Mouse (Mus musculus) cerebellum, adult 2 months (tissue): ENCODE data around the gene Xpo4. TPM values are rescaled to one million over a fixed set of nuclear protein-coding genes. Genes with fewer than 3 reads are reported as not detected.
A peak's percentile ranks its signal among the peaks of the same experiment; 100 is the strongest.

ENCODE experiments used
- DNase-seq, 2 experiments: peaks; one replicate each; pipeline ENCODE4 v3.0.0; 2021
- H3K27ac ChIP-seq: fragments of 200-500 bp; 2 replicates; pipeline ENCODE4 v1.5.1; 2012; ENCODE audit warnings: low read length, control low read depth, inconsistent platforms; ENCODE audit not compliant: insufficient read depth
- H3K27me3 ChIP-seq: fragments of 200-500 bp; 2 replicates; pipeline ENCODE4 v1.6.1; 2012; ENCODE audit warnings: inconsistent platforms, mild to moderate bottlenecking, low read length, moderate library complexity; ENCODE audit not compliant: control insufficient read depth, insufficient read depth
- H3K4me1 ChIP-seq: fragments of 200-500 bp; 2 replicates; pipeline ENCODE4 v1.6.1; 2011; ENCODE audit warnings: low read length; ENCODE audit not compliant: control insufficient read depth, insufficient read depth
- H3K4me3 ChIP-seq: fragments of 200-500 bp; replicated peaks from 2 replicates; pipeline ENCODE3; 2011; ENCODE audit warnings: mild to moderate bottlenecking, low read depth, low read length, control low read depth; ENCODE audit not compliant: insufficient read depth
- CTCF ChIP-seq: fragments of 200-500 bp; IDR thresholded peaks from 2 replicates; pipeline ENCODE4 v1.5.1; 2011; ENCODE audit warnings: low read depth, mild to moderate bottlenecking, control low read depth, low read length, moderate library complexity, borderline replicate concordance; ENCODE audit not compliant: insufficient read depth
- POLR2A ChIP-seq: fragments of 200-500 bp; IDR thresholded peaks from 2 replicates; pipeline ENCODE4 v1.6.1; 2011; ENCODE audit warnings: low read length, control low read depth, borderline replicate concordance; ENCODE audit not compliant: insufficient read depth
- WGBS: fragments of 180-500 bp; shearing (Covaris S2); methylation state at CpG from one replicate; pipeline ENCODE4 v1.1.7; 2018; 5-methylcytosine and 5-hydroxymethylcytosine counted together
- polyA plus RNA-seq: library from polyadenylated mRNA; depleted of rRNA; stranded (reverse); fragments of >200 nt; gene quantifications from 2 replicates; pipeline ENCODE4 v1.2.3, GENCODE M21; 2012

The Xpo4 gene
- polyA plus RNA-seq, 1 experiment: 9.1 TPM

DNA sequence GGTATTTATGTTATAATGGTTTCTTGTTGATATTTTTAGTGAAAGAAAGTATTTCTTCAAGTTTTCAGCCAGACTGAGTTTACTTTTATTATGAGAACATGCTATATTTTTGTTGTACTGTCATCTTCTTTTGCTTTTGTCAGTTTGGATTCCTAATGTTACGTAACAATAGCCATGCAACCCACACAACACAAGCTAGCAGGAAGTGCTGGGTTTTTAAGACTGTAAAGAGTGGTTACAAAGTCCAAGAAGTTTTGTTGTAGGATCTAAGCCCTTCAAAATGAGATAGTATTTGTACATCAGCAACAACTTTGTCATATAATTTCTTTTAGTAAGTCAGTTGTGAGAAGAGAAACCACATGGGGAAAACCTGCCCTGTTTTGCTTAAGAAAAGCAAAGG lies 47.6 kb downstream of the Xpo4 start:
- peaks cover 8% of the 10 kb centered on the region; the same call in 1 of the 2 replicates for H3K4me1 ChIP-seq
- H3K27me3 ChIP-seq: no peaks in the 10 kb centered on the region
- 98% methylated on average over 1 of the region's 1 CpGs for WGBS
- H3K4me3 ChIP-seq: no peak overlapping the region
- no peak overlapping the region for H3K27ac ChIP-seq
- DNase-seq: no peak
- TF ChIP-seq CTCF (no peak), POLR2A (no peak)

DNA sequence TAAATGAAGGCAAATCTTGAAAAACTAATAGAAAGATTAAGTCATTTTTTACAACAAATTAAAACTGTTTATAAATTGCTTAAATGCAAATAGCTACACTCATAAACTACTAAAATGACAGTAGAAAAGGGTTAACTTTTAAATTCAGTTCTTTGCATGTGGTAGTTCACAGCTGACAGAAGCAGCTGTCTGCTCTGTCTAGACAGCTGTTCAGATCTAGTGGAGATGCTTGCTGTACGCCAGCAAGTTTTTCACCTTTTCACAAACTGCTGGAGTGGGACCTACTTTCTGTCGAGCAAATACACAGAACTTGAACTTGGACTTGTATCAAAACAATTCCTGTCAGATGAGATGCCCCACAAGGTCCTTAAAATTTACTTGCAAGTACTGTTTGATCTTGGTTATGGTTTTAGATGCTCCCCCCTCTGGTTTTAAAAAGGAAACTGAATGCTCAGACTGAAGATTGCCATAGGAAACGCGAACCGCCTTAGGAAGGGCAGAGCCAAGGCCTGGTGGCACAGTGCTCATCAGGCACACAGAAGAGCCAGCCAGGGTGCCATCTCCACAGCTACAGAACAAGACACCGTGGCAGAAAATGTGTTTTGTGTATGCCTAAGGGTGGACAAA lies 48.8 kb downstream of the Xpo4 start:
- no peaks in the 10 kb centered on the region for H3K27me3 ChIP-seq

DNA sequence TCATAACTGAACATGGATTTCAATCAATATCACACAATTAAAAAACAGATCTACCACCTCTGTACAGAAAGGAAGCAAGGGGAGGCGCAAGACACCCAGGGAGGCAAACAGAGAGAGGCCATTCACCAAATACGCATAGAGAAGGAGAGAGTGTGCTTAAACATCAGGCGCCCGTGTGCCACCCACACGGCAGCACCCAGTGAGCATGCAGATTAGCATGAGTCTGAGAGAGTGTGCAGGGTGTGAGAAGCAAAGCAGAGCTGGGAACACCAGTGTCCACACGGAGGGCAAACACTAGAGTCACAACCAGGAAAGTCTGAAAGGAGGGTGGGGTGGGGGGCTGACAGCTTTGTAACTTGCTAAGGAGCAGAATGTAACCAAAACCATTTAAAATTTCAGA lies 49.4 kb downstream of the Xpo4 start:
- Histone ChIP-seq H3K27me3 (no peaks in the 10 kb centered on the region), H3K4me1 (peaks cover 5% of the 10 kb centered on the region; the same call in 1 of the 2 replicates), H3K4me3 (no peak overlapping the region), H3K27ac (no peak overlapping the region)
- 88% methylated on average over 6 of the region's 6 CpGs for WGBS
- TF ChIP-seq CTCF: no peak
- TF ChIP-seq POLR2A: no peak
- DNase-seq: no peak

More for the DNA sequence above, 48.8 kb downstream of the Xpo4 start:
- H3K27ac ChIP-seq: no peak overlapping the region
- TF ChIP-seq POLR2A (no peak), CTCF (no peak)
- DNase-seq: no peak
- H3K4me3 ChIP-seq: no peak overlapping the region
- WGBS: 38% methylated on average over 6 of the region's 6 CpGs
- H3K4me1 ChIP-seq: peaks cover 5% of the 10 kb centered on the region; the same call in 1 of the 2 replicates

DNA sequence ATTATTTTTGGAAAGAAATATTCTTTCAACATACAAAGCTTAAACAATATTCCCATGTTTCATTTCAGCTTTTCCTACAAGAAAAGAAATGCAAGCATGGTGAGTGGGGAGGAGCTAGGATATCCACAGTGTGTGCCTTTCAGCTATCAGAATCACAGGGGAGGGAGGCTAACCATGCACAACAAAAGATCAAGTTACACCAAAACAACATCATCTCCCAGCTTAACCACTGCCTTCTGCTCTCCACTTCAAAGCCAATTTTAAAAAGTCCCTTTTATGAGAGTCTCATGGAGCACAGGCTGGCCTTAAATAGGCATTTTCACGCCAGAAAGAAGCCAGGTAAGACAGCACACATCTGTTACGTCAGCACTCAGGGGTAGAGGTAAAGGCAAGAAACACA lies 54.2 kb downstream of the Xpo4 start:
- WGBS: 74% methylated on average over 2 of the region's 2 CpGs
- Histone ChIP-seq H3K27ac (no peak overlapping the region), H3K27me3 (no peaks in the 10 kb centered on the region), H3K4me3 (no peak overlapping the region), H3K4me1 (peaks cover 3% of the 10 kb centered on the region; the same call in 1 of the 2 replicates)
- TF ChIP-seq CTCF (no peak), POLR2A (no peak)
- DNase-seq: no peak

DNA sequence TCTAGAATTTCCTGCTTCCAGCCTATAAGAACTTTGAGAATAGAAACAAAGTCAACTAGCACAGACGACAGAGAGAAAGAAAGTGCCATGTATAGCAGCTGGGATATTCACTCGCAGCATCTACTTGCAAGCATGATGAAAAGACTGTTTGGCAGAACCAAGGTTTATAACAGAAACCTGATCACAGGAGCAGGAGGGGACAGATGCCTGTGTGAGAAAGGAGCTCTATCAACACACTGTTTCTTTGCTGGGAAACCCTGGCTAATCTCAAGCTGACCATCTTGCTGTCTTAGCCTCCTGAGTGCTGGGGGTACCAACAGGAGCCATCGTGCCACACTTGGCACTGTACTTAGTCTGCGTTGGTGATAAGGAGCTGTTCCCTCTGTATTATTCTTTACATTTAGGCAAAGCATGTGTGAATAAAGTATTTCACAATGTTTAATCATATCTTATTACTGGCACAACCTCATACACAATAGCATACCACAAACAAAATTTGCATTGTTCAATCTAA lies 55.4 kb downstream of the Xpo4 start:
- Histone ChIP-seq H3K27me3 (no peaks in the 10 kb centered on the region), H3K4me3 (no peak overlapping the region), H3K4me1 (peaks cover 3% of the 10 kb centered on the region; the same call in 1 of the 2 replicates), H3K27ac (no peak overlapping the region)
- 70% methylated on average over 4 of the region's 4 CpGs for WGBS
- TF ChIP-seq CTCF (no peak), POLR2A (no peak)
- DNase-seq: no peak

DNA sequence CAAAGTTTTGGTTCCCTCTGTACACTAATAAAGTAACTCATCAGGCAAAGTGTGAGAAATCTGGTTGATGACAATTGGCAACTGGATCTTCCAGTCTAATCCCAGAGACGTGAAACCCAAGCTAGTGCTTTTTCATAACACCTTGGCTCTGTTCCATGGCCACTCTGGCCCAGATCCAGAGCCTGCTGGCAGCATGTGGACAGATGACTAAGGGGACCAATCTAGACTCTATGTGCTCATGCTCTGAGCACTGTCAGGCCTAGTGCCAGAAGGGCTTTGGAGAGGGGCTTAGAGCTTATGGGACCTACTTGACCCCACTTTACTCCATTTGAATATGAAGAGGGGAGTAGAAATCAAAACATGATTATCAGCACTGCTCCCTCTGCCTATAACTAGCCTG lies 57.7 kb downstream of the Xpo4 start:
- TF ChIP-seq CTCF: no peak
- TF ChIP-seq POLR2A: no peak
- WGBS: 0% methylated on average over 1 of the region's 1 CpGs
- Histone ChIP-seq H3K27me3 (no peaks in the 10 kb centered on the region), H3K27ac (peak overlapping the region; percentile 58; the same call in 1 of the 2 replicates), H3K4me1 (peaks cover 3% of the 10 kb centered on the region; the same call in 1 of the 2 replicates), H3K4me3 (no peak overlapping the region)
- DNase-seq: peak; percentile 94 to 95

DNA sequence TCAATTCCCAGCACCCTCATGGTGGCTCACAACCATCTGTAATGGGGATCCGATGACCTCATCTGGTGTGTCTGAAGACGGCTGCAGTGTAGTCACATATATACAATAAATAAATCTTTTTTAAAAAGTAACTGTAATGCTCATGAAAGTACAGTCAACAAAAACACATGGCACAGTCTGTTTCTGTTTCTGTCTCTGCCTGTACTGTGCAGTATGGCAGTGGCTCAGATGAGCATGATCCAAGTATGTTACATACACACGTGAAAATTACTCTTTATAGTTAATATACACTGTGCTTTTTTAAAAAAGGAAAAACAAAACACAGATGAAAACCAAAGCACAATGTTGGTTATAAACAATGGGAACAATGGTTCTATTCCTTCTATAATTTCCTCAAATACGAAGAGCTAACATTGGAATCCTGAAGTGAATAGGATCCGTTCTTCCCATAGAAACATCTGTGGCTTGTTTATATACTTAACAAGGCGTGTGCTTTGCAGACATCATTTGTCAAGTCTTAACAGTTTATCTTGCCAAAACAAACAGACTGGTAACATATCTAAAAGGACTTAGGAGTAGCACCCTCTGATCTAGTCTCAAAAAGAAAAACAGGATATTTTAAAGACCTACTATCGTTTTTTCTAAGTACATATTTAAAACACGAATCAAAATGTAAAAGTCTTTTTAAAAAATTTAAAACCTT lies 58.4 kb downstream of the Xpo4 start:
- no peak for DNase-seq
- H3K4me1 ChIP-seq: peaks cover 3% of the 10 kb centered on the region; the same call in 1 of the 2 replicates
- H3K27ac ChIP-seq: no peak overlapping the region
- no peaks in the 10 kb centered on the region for H3K27me3 ChIP-seq
- TF ChIP-seq CTCF (no peak), POLR2A (no peak)
- WGBS: 75% methylated on average over 8 of the region's 8 CpGs
- H3K4me3 ChIP-seq: no peak overlapping the region

DNA sequence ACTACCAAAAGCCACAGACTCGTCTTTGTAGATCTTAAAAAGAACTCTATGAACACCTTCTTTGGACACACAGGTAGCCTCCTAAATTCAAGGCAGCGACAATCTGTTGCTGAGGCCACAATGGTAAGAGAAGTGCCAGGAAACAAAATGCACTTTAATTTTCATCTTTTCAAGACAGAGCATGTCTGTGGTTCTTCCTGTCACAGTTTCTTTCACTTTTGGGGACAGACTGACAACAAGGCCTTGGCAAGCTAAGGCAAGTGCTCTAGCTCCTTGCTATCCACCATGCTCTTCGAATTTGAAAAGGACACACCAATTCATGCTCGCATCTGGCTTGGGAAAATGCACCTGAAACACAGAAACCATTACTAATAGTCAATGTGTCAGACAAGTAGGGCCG lies 72.0 kb downstream of the Xpo4 start:
- no peak for TF ChIP-seq POLR2A
- no peak for TF ChIP-seq CTCF
- no peak overlapping the region for H3K4me3 ChIP-seq
- no peak overlapping the region for H3K27ac ChIP-seq
- 94% methylated on average over 5 of the region's 5 CpGs for WGBS
- no peak for DNase-seq
- no peaks in the 10 kb centered on the region for H3K4me1 ChIP-seq
- H3K27me3 ChIP-seq: no peaks in the 10 kb centered on the region

DNA sequence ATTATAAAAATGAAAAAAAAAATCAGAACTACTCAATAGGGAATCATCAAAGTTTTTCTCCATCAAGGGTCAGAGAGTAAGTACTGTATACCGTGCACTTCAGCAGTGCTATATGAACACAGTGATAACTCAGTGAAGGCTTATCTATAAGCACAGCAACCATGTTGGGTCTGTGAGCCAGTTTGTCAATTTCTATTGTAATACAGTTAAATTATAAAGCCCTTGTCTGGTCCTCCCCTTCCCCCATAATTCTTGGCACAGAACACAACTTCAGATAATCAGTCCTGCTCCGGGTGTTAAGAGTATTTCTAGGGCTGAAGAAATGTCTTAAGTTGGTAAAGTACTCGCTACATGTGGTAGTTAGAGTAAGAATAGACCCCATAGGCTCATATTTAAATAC lies 73.4 kb downstream of the Xpo4 start:
- Histone ChIP-seq H3K27me3 (no peaks in the 10 kb centered on the region), H3K4me3 (no peak overlapping the region), H3K4me1 (no peaks in the 10 kb centered on the region), H3K27ac (no peak overlapping the region)
- DNase-seq: no peak
- 89% methylated on average over 3 of the region's 3 CpGs for WGBS
- TF ChIP-seq CTCF: no peak
- TF ChIP-seq POLR2A: no peak
